Mouse (Mus musculus): ENCODE results near the gene Ccdc88b.

Ccdc88b gene

GRCm38 (mm10) chr19:6829870-6830555 lies 28.0 kb downstream of the Ccdc88b start:
- no peak for DNase-seq (ENCODE audit: low read depth, low spot score)

GRCm38 (mm10) chr19:6829069-6829468 lies 28.9 kb downstream of the Ccdc88b start:
- no peak for DNase-seq (ENCODE audit: low read depth, low spot score)

GRCm38 (mm10) chr19:6826601-6827000 lies 31.4 kb downstream of the Ccdc88b start:
- no peak for DNase-seq (ENCODE audit: low read depth, low spot score)

DNA sequence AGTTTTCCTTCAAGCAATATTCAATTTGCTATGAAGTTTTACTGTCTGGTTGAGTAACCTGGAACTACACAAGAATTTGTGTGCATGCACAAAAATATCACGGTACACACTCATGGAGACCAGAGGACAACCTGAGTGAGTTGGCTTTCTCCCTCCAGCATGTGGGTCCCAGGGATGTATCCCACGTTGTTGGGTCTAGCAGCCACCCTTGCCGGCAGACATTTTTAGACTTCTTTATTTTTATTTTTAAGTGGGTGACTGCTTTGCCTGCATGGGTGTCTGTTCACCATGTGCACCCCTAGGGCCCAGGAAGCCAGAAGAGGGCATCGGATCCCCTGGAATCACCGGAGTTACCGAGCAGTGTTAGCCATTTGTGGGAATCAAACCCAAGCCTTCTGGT lies 32.6 kb downstream of the Ccdc88b start:
- DNase-seq (ENCODE audit: low read depth, low spot score) = no peak

GRCm38 (mm10) chr19:6820538-6821195 lies 37.3 kb downstream of the Ccdc88b start:
- no peak for DNase-seq (ENCODE audit: low read depth, low spot score)

DNA sequence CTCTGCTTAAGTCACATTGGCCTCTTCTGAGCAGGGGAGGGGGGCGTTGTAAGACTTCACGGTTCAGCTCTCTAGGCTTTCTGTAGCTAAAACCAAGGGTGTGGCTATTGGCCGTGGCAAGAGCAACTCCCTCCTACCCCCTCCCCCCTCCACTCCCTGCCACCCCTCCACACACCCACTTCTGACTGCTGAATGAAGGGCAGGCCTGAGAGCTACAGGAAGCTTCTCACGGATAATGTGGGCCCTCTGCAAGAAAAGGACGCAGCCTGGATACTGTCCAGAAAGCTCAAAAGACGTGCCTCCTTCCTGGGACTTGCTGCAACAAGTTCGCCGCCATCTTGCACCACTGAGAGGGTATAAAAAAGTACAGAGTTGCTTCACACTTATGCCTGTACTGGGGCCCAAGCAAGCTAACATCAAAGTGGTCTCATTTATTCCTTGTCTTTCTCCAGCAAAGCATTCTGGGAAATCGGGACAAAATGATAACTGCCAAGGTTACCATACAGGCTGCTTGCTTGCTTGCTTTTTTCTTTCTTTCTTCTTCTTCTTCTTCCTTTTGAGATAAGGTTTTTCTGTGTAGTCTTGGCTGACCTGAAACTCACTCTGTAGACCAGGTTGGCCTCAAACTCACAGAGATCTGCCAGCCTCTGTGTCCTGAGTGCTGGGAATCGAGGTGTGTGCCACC lies 38.7 kb downstream of the Ccdc88b start:
- no peak for DNase-seq (ENCODE audit: low read depth, low spot score)

DNA sequence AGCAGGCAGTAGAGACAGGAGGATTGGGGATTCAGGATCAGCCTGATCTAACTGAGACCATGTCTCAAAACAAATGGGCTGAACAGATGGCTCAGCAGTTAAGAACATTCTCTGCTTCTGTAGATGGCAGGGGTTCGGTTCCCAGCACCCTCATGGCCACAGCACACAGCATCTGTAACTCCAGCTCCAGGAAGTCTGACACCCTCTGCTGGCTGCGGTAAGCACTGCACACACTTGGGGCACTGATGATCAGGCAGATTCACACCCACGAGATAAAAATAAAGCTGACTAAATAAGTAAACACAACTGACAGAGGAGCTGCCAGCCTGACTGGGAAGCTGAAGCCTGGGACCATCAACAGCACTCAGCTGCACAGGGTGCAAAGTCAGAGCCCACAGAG lies 43.1 kb downstream of the Ccdc88b start:
- no peak for DNase-seq (ENCODE audit: low read depth, low spot score)

DNA sequence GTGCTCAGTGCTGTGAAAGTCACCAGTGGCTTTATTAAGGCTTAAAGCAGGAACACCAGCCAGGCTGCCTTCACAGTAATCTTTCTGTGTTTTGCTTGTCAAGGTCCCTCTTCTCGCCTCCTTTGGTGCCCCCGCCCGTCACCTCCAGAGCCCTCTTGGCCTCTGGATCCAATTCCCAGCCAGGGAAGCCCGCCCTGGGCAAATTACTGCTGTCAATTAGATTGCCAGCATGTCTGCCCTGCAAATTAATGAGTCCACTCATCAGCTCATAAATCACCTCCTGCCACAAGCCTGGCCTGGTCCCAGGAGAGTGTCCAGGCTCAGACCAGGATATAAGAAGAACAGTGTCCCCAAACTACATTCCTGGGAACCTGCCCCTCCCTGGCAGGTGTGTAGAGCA lies 43.6 kb downstream of the Ccdc88b start:
- no peak for DNase-seq (ENCODE audit: low read depth, low spot score)

Measured in WW6 (cell line).